In the genomic region with DNA sequence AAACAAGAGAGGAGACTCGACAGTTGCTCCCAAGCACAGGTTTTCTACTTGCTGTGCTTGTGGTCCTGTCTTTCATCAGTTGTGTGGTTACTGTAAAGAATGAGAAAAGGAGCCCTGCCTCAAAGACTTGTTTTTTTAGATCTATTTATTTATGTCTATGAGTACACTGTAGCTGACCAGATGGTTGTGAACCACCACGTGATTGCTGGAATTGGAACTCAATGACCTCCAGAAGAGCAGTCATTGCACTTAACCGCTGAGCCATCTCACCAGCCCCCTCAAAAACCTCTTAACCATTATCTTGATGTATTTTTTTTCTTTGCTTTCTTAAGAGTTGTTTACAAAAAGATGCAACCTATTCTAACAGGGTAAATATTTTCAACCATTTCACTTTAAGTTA, we compare ENCODE assay signal across 25 mouse cellular contexts. TPM values are rescaled to one million over a fixed set of nuclear protein-coding genes. Genes with fewer than 3 reads are reported as not detected.
DNase-seq lines count a peak whose midpoint lies in the region; ATAC-seq lines count a peak whose summit lies in the region.
"Had no signal": no experiment of that assay in that cellular context is flagged by ENCODE, and none has a peak within 500 bp of the region (broad histone marks: within the 10 kb centered on the region; RNA-seq: fewer than 3 reads in every experiment).

No protein-coding gene starts in this region.

- peaks cover 4% of the 10 kb centered on the region; the same call in 1 of the 2 replicates for H3K4me1 ChIP-seq in kidney, embryonic 14.5 days (ENCODE audit: control insufficient read depth, insufficient read depth, low read length)

- no peaks in the 10 kb centered on the region for H3K27me3 ChIP-seq in kidney, embryonic 14.5 days (ENCODE audit: control insufficient read depth, insufficient read depth, low read length)
- H3K27me3 ChIP-seq: CH12.LX; embryonic facial prominence, embryonic 13.5 days; forebrain, embryonic 12.5 days; hindbrain, embryonic 13.5 days; intestine, embryonic 15.5 days; Patski had no signal

- no peak overlapping the region for H3K4me2 ChIP-seq in kidney, embryonic 14.5 days (replicated peaks; ENCODE audit: low read depth, low read length)
- H3K4me2 ChIP-seq: embryonic facial prominence, embryonic 13.5 days; forebrain, embryonic 12.5 days; heart, embryonic 11.5 days; hindbrain, embryonic 13.5 days; intestine, embryonic 15.5 days had no signal

- H3K4me3 ChIP-seq in kidney, embryonic 14.5 days (ENCODE audit: low read length): no peak overlapping the region
- H3K4me3 ChIP-seq: embryonic facial prominence, embryonic 10.5 days; embryonic facial prominence, embryonic 13.5 days; erythroblast, embryonic 14.5 days; forebrain, embryonic 12.5 days; hindbrain, embryonic 10.5 days; hindbrain, embryonic 13.5 days; intestine, embryonic 15.5 days had no signal

- H3K36me3 ChIP-seq in kidney, embryonic 14.5 days (ENCODE audit: control insufficient read depth, insufficient read depth, low read length): peaks cover 31% of the 10 kb centered on the region

- no peak overlapping the region for H3K27ac ChIP-seq in kidney, embryonic 14.5 days (ENCODE audit: low read depth, low read length)
- H3K27ac ChIP-seq: embryonic facial prominence, embryonic 10.5 days; embryonic facial prominence, embryonic 13.5 days; forebrain, embryonic 12.5 days; hindbrain, embryonic 10.5 days; hindbrain, embryonic 13.5 days; intestine, embryonic 15.5 days had no signal

- H3K9ac ChIP-seq in kidney, embryonic 14.5 days (ENCODE audit: low read depth, low read length): no peak overlapping the region
- H3K9ac ChIP-seq: embryonic facial prominence, embryonic 13.5 days; forebrain, embryonic 12.5 days; hindbrain, embryonic 13.5 days; intestine, embryonic 15.5 days had no signal

- no peak for ATAC-seq in kidney, embryonic 14.5 days (ENCODE audit: low FRiP score, low TSS enrichment)
- ATAC-seq: forebrain, embryonic 16.5 days; hindbrain, embryonic 16.5 days; intestine, embryonic 15.5 days; Patski had no signal

- DNase-seq in cerebellum, postnatal 36 days: peak; percentile 21 to 24
- DNase-seq in cerebellum, adult 8-10 months: no peak
- DNase-seq in kidney, adult 9 months: peak; percentile 61
- peak; percentile 29 for DNase-seq in brain, adult 2 months (ENCODE audit: low read depth, low spot score)
- DNase-seq in ovary, postnatal 36 days (ENCODE audit: low spot score): no peak
- DNase-seq: adrenal gland, postnatal 10 days; adrenal gland, postnatal 36 days; B cell, adult 2 months; embryo, embryonic 11 days; gastrocnemius, postnatal 10 days; gastrocnemius, postnatal 36 days; heart, postnatal 36 days had no signal

- WGBS in kidney, embryonic 14.5 days: 82% methylated on average over 3 of the region's 3 CpGs

- no peaks in the 10 kb centered on the region for H3K9me3 ChIP-seq in kidney, embryonic 14.5 days (ENCODE audit: control insufficient read depth, low read length)
- H3K9me3 ChIP-seq: embryonic facial prominence, embryonic 10.5 days; embryonic facial prominence, embryonic 13.5 days; forebrain, embryonic 12.5 days; hindbrain, embryonic 13.5 days; intestine, embryonic 15.5 days had no signal

RNA-seq across cellular contexts. Expression of gene Bphl, which starts 2.0 kb away (rescaled TPM):
- polyA plus RNA-seq in kidney, embryonic 14.5 days (2014; fragmentation: Nextera tagmentation; extraction: Ambion mirVana): 47.4 and 49.0 TPM in 2 replicates

RNA-seq across cellular contexts. Expression of gene Serpinb6a, which starts 32.8 kb away (rescaled TPM):
- polyA plus RNA-seq in kidney, embryonic 14.5 days (2014; fragmentation: Nextera tagmentation; extraction: Ambion mirVana): 70.9 and 73.3 TPM in 2 replicates

RNA-seq across cellular contexts. Expression of gene Ripk1, which starts 33.3 kb away (rescaled TPM):
- polyA plus RNA-seq in kidney, embryonic 14.5 days (2014; fragmentation: Nextera tagmentation; extraction: Ambion mirVana): 9.7 and 20.6 TPM in 2 replicates

RNA-seq across cellular contexts. Expression of gene Tubb2a, which starts 42.4 kb away (rescaled TPM):
- polyA plus RNA-seq in kidney, embryonic 14.5 days (2014; fragmentation: Nextera tagmentation; extraction: Ambion mirVana): 62.1 and 73.4 TPM in 2 replicates

Comparison
In these comparisons a context has a peak if more than half of its experiments do, and no peak if none do; other contexts are left out.
1. DNase-seq: peak in cerebellum, postnatal 36 days (2 of 2), kidney, adult 9 months (single experiment) and brain, adult 2 months (single experiment); none in cerebellum, adult 8-10 months (single experiment) and ovary, postnatal 36 days (single experiment).